Mouse (Mus musculus) hindlimb bud, embryonic 11.5 days (tissue): ENCODE results near the gene T2.

ENCODE experiments used
- DNase-seq: peaks from one replicate; pipeline ENCODE4 v3.0.0-alpha.2; 2012; ENCODE audit warnings: low read depth, low spot score; ENCODE audit errors: extremely low spot score

Gene T2

GRCm38 (mm10) chr17:8413656-8414055, 57.9 kb downstream of the T2 start:
- DNase-seq, result no peak

- DNase-seq, result no peak
These were observed 59.7 kb downstream of the T2 start for GRCm38 (mm10) chr17:8415533-8415932.

- no peak for DNase-seq
These were observed 61.1 kb downstream of the T2 start for GRCm38 (mm10) chr17:8416865-8417264.

- DNase-seq, result no peak
These were observed 64.9 kb downstream of the T2 start for GRCm38 (mm10) chr17:8420739-8421138.

GRCm38 (mm10) chr17:8421517-8421916, 65.7 kb downstream of the T2 start:
- no peak for DNase-seq

GRCm38 (mm10) chr17:8423283-8423682, 67.5 kb downstream of the T2 start:
- DNase-seq, result no peak

GRCm38 (mm10) chr17:8429436-8429835, 73.6 kb downstream of the T2 start:
- DNase-seq, result no peak

GRCm38 (mm10) chr17:8429896-8430295, 74.1 kb downstream of the T2 start:
- DNase-seq, result no peak

GRCm38 (mm10) chr17:8432179-8432800, 76.5 kb downstream of the T2 start:
- DNase-seq, result no peak

GRCm38 (mm10) chr17:8433121-8433977, 77.6 kb downstream of the T2 start:
- no peak for DNase-seq

GRCm38 (mm10) chr17:8433978-8434960, 78.5 kb downstream of the T2 start, which contains the start of gene T:
Gene T, plus strand, starts transcription at chr17:8434423.
- no peak for DNase-seq

GRCm38 (mm10) chr17:8436184-8436583, 80.4 kb downstream of the T2 start:
- DNase-seq, result no peak

- DNase-seq, result no peak
These were observed 88.3 kb downstream of the T2 start for GRCm38 (mm10) chr17:8444062-8444461.

GRCm38 (mm10) chr17:8447676-8448192, 91.9 kb downstream of the T2 start:
- no peak for DNase-seq

GRCm38 (mm10) chr17:8448324-8448723, 92.5 kb downstream of the T2 start:
- no peak for DNase-seq

- no peak for DNase-seq
These were observed 99.4 kb downstream of the T2 start for GRCm38 (mm10) chr17:8455196-8455595.

- no peak for DNase-seq
These were observed 99.8 kb downstream of the T2 start for GRCm38 (mm10) chr17:8455601-8456000.

- DNase-seq, result no peak
These were observed 101.2 kb downstream of the T2 start for GRCm38 (mm10) chr17:8456856-8457460.

- DNase-seq, result no peak
These were observed 105.8 kb downstream of the T2 start for GRCm38 (mm10) chr17:8461568-8461967.

- DNase-seq, result peak; percentile 62
These were observed 107.8 kb downstream of the T2 start for GRCm38 (mm10) chr17:8463482-8464128.
